Comparison of ENCODE assay signal across 23 mouse cellular contexts in genomic region chr2:130327057-130327456, GRCm38 (mm10). TPM values are rescaled to one million over a fixed set of nuclear protein-coding genes. Genes with fewer than 3 reads are reported as not detected.
DNase-seq lines count a peak whose midpoint lies in the region; ATAC-seq and TF ChIP-seq lines count a peak whose summit lies in the region.
"Had no signal": no experiment of that assay in that cellular context is flagged by ENCODE, and none has a peak within 500 bp of the region (broad histone marks: within the 10 kb centered on the region; RNA-seq: fewer than 3 reads in every experiment).

No protein-coding gene starts in this region.

- CTCF ChIA-PET in Patski (lab: Charles Lee) = no interaction called here

- no peak overlapping the region for H3K27ac ChIP-seq in layer of hippocampus, adult 2 months
- H3K27ac ChIP-seq in left cerebral cortex, adult 2 months = no peak overlapping the region
- H3K27ac ChIP-seq: embryonic facial prominence, embryonic 15.5 days; forebrain, embryonic 10.5 days; heart, embryonic 13.5 days; hindbrain, embryonic 15.5 days had no signal

- no peak for ATAC-seq in Patski
- no peak for ATAC-seq in monocyte, adult 5-6 weeks (replicated peaks; ENCODE audit: insufficient number of reproducible peaks, low FRiP score, low TSS enrichment, poor library complexity, severe bottlenecking)
- no peak for ATAC-seq in granulocyte monocyte progenitor cell, adult 5-6 weeks (replicated peaks; ENCODE audit: poor library complexity, severe bottlenecking)
- ATAC-seq: CD4-positive, CD25-positive, alpha-beta regulatory T cell, adult 4 months; forebrain, embryonic 14.5 days had no signal

- TF ChIP-seq CTCF in layer of hippocampus, adult 2 months (conservative IDR thresholded peaks at IDR 0.05) = peak; percentile 47
- TF ChIP-seq CTCF in E14TG2a.4 (conservative IDR thresholded peaks at IDR 0.05; ENCODE audit: low read length) (peak; percentile 34), Patski (IDR thresholded peaks at IDR 0.05) (peak; percentile 40)
- no peak; the same call in 1 of the 2 replicates for TF ChIP-seq CTCF in left cerebral cortex, adult 2 months (IDR thresholded peaks at IDR 0.05)

- POLR2A ChIA-PET in Patski (lab: Charles Lee) = interaction anchor here (0.5 kb wide), 1 partner anchor 1066 kb away, joined by 3 read pairs; no protein-coding TSS in a partner anchor

- no peaks in the 10 kb centered on the region for H3K9me3 ChIP-seq in E14TG2a.4 (ENCODE audit: low read length)
- H3K9me3 ChIP-seq: embryonic facial prominence, embryonic 15.5 days; forebrain, embryonic 10.5 days; heart, embryonic 13.5 days; hindbrain, embryonic 15.5 days had no signal

- H3K27me3 ChIP-seq in E14TG2a.4 (ENCODE audit: insufficient read depth, low read length) (peaks cover 3% of the 10 kb centered on the region; the same call in 1 of the 2 replicates), Patski (no peaks in the 10 kb centered on the region)
- H3K27me3 ChIP-seq: embryonic facial prominence, embryonic 15.5 days; heart, embryonic 13.5 days; hindbrain, embryonic 15.5 days had no signal

- DNase-seq in layer of hippocampus, adult 2 months (ENCODE audit: low spot score in 2 of 2) = no peak
- DNase-seq in layer of hippocampus, adult 11-12 months (ENCODE audit: low spot score) = no peak
- DNase-seq in Patski (ENCODE audit: low read depth, low spot score) = no peak
- no peak for DNase-seq in left cerebral cortex, adult 2 months (ENCODE audit: extremely low spot score in 1 of 2, low spot score in 2 of 2)
- DNase-seq: adrenal gland, postnatal 14 days; B cell, adult 2 months; cerebellum, adult 2 months; cerebellum, postnatal 10 days; embryo, embryonic 11 days; gastrocnemius, postnatal 10 days; heart, postnatal 36 days; kidney, adult 11 months had no signal

- H3K4me3 ChIP-seq in layer of hippocampus, adult 2 months = no peak overlapping the region
- no peak overlapping the region for H3K4me3 ChIP-seq in E14TG2a.4 (replicated peaks; ENCODE audit: low read length)
- no peak overlapping the region for H3K4me3 ChIP-seq in left cerebral cortex, adult 2 months
- H3K4me3 ChIP-seq: embryonic facial prominence, embryonic 15.5 days; erythroblast, embryonic 14.5 days; forebrain, embryonic 10.5 days; heart, embryonic 13.5 days; hindbrain, embryonic 15.5 days had no signal

- no peaks in the 10 kb centered on the region for H3K36me3 ChIP-seq in E14TG2a.4 (ENCODE audit: insufficient read depth, low read length)
- H3K36me3 ChIP-seq: embryonic facial prominence, embryonic 15.5 days; forebrain, embryonic 10.5 days; heart, embryonic 13.5 days; hindbrain, embryonic 15.5 days had no signal

- in situ Hi-C loops in Patski (cut with MboI; ENCODE audit: low pct_unique_long_range_greater_than_20kb) = no loop called here

- no peaks in the 10 kb centered on the region for H3K4me1 ChIP-seq in E14TG2a.4 (replicated peaks; ENCODE audit: low read depth, low read length)
- H3K4me1 ChIP-seq: embryonic facial prominence, embryonic 15.5 days; forebrain, embryonic 10.5 days; heart, embryonic 13.5 days; hindbrain, embryonic 15.5 days had no signal

- intact Hi-C loops in left cerebral cortex, adult 2 months (cut with DNase I) = no loop called here

RNA-seq across cellular contexts. Expression of gene Ebf4, which starts 32.1 kb away (rescaled TPM):
- total RNA-seq in layer of hippocampus, adult 2 months (2021) = 10 to 100 TPM; 11.3 to 11.8 TPM
- 18.9 TPM for polyA plus RNA-seq in Patski (2021)
- 1 to 10 TPM; 9.7 to 9.8 TPM for total RNA-seq in left cerebral cortex, adult 2 months (2021)
- total RNA-seq in monocyte, adult 5-6 weeks (2017) = not detected in 3 replicates
- total RNA-seq in granulocyte monocyte progenitor cell, adult 5-6 weeks (2014; fragmentation: Nextera tagmentation) = not detected in 2 replicates
- not detected in 2 replicates for total RNA-seq in granulocyte monocyte progenitor cell, adult 5-6 weeks (2017)
- total RNA-seq: common myeloid progenitor, adult 5-6 weeks had no signal
- polyA plus RNA-seq: CD4-positive, CD25-positive, alpha-beta regulatory T cell, adult 4 months; erythroblast, embryonic 14.5 days had no signal

RNA-seq across cellular contexts. Expression of gene Idh3b, which starts 42.7 kb away (rescaled TPM):
- 100 to 1,000 TPM; 314 to 335 TPM for total RNA-seq in layer of hippocampus, adult 2 months (2021)
- 267 TPM for polyA plus RNA-seq in Patski (2021)
- total RNA-seq in left cerebral cortex, adult 2 months (2021) = 100 to 1,000 TPM; 285 to 286 TPM
- 103 to 169 TPM (median 112 TPM) in 3 replicates for total RNA-seq in monocyte, adult 5-6 weeks (2017)
- 130 and 165 TPM in 2 replicates for total RNA-seq in granulocyte monocyte progenitor cell, adult 5-6 weeks (2014; fragmentation: Nextera tagmentation)
- 116 and 121 TPM in 2 replicates for total RNA-seq in granulocyte monocyte progenitor cell, adult 5-6 weeks (2017)

RNA-seq across cellular contexts. Expression of gene Nop56, which starts 52.8 kb away (rescaled TPM):
- 100 to 1,000 TPM; 146 to 167 TPM for total RNA-seq in layer of hippocampus, adult 2 months (2021)
- 139 TPM for polyA plus RNA-seq in Patski (2021)
- total RNA-seq in left cerebral cortex, adult 2 months (2021) = 100 to 1,000 TPM; 140 to 144 TPM
- total RNA-seq in monocyte, adult 5-6 weeks (2017) = 156 to 208 TPM (median 163 TPM) in 3 replicates
- 501 and 575 TPM in 2 replicates for total RNA-seq in granulocyte monocyte progenitor cell, adult 5-6 weeks (2014; fragmentation: Nextera tagmentation)
- 468 and 587 TPM in 2 replicates for total RNA-seq in granulocyte monocyte progenitor cell, adult 5-6 weeks (2017)

Comparison
In these comparisons a context has a peak if more than half of its experiments do, and no peak if none do; other contexts are left out.
1. RNA of gene Ebf4, which starts 32.1 kb away (total RNA-seq): 11.3 to 11.8 TPM in layer of hippocampus, adult 2 months and 9.7 to 9.8 TPM in left cerebral cortex, adult 2 months; not detected in monocyte, adult 5-6 weeks and not detected in granulocyte monocyte progenitor cell, adult 5-6 weeks; every median in the first group is over 10 times any median in the second.